Mouse (Mus musculus): ENCODE measurements around the gene Castor2. TPM values are rescaled to one million over a fixed set of nuclear protein-coding genes. Genes with fewer than 3 reads are reported as not detected.

The Castor2 gene
- polyA plus RNA-seq, 1 experiment from 2014 or later: 27.2 TPM

GRCm38 (mm10) chr5:134080685-134081548 is 18.6 kb upstream of the Castor2 start:
- Histone ChIP-seq H3K27ac (no peak overlapping the region), H3K4me2 (replicated peaks) (no peak overlapping the region), H3K27me3 (no peaks in the 10 kb centered on the region), H3K4me1 (replicated peaks) (no peaks in the 10 kb centered on the region), H3K9me3 (no peaks in the 10 kb centered on the region; the same call in 1 of the 2 replicates), H3K36me3 (no peaks in the 10 kb centered on the region), H3K4me3 (replicated peaks) (no peak overlapping the region), H3K9ac (replicated peaks) (no peak overlapping the region)
- WGBS: 56% methylated on average over 18 of the region's 18 CpGs
- ATAC-seq: no peak

- no peak overlapping the region for H3K27ac ChIP-seq
- no peak overlapping the region for H3K4me2 ChIP-seq (replicated peaks)
- H3K9me3 ChIP-seq: no peaks in the 10 kb centered on the region
- H3K4me1 ChIP-seq (replicated peaks): no peaks in the 10 kb centered on the region
- 0 out of 2 replicates have a peak, but pooled peaks cover 3% of the 10 kb centered on the region for H3K27me3 ChIP-seq
- H3K36me3 ChIP-seq: no peaks in the 10 kb centered on the region
- 78% methylated on average over 4 of the region's 4 CpGs for WGBS
- H3K9ac ChIP-seq (replicated peaks): no peak overlapping the region
- ATAC-seq: no peak
- H3K4me3 ChIP-seq (replicated peaks): no peak overlapping the region
Observed at GRCm38 (mm10) chr5:134085227-134085626, 14.3 kb upstream of the Castor2 start.

GRCm38 (mm10) chr5:134085887-134086639 is 13.4 kb upstream of the Castor2 start:
- Histone ChIP-seq H3K9me3 (0 out of 2 replicates have a peak, but pooled peaks cover 3% of the 10 kb centered on the region), H3K27me3 (0 out of 2 replicates have a peak, but pooled peaks cover 3% of the 10 kb centered on the region), H3K4me3 (replicated peaks) (no peak overlapping the region), H3K4me1 (replicated peaks) (no peaks in the 10 kb centered on the region), H3K36me3 (no peaks in the 10 kb centered on the region), H3K27ac (no peak overlapping the region), H3K9ac (replicated peaks) (no peak overlapping the region), H3K4me2 (replicated peaks) (no peak overlapping the region)
- 81% methylated on average over 3 of the region's 3 CpGs for WGBS
- no peak for ATAC-seq

DNA sequence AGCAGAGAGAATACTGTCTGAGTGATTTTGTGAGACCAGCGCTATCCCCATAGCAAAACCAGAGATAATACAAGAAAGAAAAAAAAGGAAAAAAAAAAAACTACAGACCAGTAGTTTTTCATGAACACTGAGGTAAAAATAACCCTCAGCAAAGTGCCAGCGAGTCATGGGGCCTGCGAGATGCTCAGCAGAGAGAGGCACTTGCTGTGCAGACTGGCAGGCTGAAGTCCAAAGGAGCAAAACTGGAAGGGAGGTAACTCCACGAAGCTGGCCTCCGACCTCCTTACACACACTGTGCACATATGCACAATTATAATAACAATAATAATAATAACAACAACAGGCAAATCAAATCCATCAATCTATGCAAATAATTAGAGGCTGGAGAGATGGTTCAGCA is 12.3 kb upstream of the Castor2 start:
- Histone ChIP-seq H3K36me3 (no peaks in the 10 kb centered on the region), H3K27me3 (0 out of 2 replicates have a peak, but pooled peaks cover 3% of the 10 kb centered on the region), H3K9ac (replicated peaks) (no peak overlapping the region), H3K4me2 (replicated peaks) (no peak overlapping the region), H3K4me1 (replicated peaks) (no peaks in the 10 kb centered on the region), H3K4me3 (replicated peaks) (no peak overlapping the region), H3K9me3 (0 out of 2 replicates have a peak, but pooled peaks cover 4% of the 10 kb centered on the region), H3K27ac (no peak overlapping the region)
- no peak for ATAC-seq
- WGBS: 82% methylated on average over 5 of the region's 5 CpGs

DNA sequence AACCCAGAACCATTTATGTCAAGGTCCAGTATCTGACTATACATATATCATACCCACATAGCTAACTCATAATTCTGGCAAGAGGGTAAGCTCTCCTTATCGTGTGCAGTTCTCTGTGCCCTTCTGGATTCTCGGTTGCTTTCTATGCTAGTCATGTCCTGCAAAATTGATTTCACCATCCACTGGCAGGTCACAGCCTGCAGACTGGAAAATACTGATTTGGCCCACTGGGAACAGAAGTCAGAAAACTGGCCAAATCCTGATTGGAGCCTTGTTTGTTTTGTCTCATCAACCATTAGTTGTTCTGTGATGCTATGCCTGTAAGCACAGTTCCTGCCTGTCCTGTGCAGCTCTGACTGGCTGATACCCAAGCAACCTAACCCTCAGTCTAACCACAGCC is 3.7 kb upstream of the Castor2 start:
- peaks cover 16% of the 10 kb centered on the region for H3K4me1 ChIP-seq (replicated peaks)
- WGBS: 85% methylated on average over 2 of the region's 2 CpGs

GRCm38 (mm10) chr5:134098341-134098902 is 1.1 kb upstream of the Castor2 start:
- Histone ChIP-seq H3K9me3 (no peaks in the 10 kb centered on the region), H3K4me1 (replicated peaks) (peaks cover 40% of the 10 kb centered on the region), H3K4me3 (replicated peaks) (peak overlapping the region; percentile 80), H3K36me3 (no peaks in the 10 kb centered on the region), H3K9ac (replicated peaks) (peak overlapping the region; percentile 89), H3K27me3 (no peaks in the 10 kb centered on the region), H3K4me2 (replicated peaks) (peak overlapping the region; percentile 86), H3K27ac (no peak overlapping the region)
- 41% methylated on average over 13 of the region's 13 CpGs for WGBS
- no peak; the same call in 1 of the 2 replicates for ATAC-seq

More for the DNA sequence above, 3.7 kb upstream of the Castor2 start:
- Histone ChIP-seq H3K9me3 (0 out of 2 replicates have a peak, but pooled peaks cover 4% of the 10 kb centered on the region), H3K36me3 (no peaks in the 10 kb centered on the region), H3K9ac (replicated peaks) (no peak overlapping the region), H3K4me3 (replicated peaks) (no peak overlapping the region), H3K27ac (peak overlapping the region; percentile 27; the same call in 1 of the 2 replicates), H3K4me2 (replicated peaks) (no peak overlapping the region), H3K27me3 (no peaks in the 10 kb centered on the region)
- no peak for ATAC-seq

- under 1% methylated on average over 17 of the region's 17 CpGs for WGBS
Observed at GRCm38 (mm10) chr5:134098976-134099375, 535 bp upstream of the Castor2 start.

GRCm38 (mm10) chr5:134100232-134100771 is 791 bp downstream of the Castor2 start:
- Histone ChIP-seq H3K36me3 (peaks cover 2% of the 10 kb centered on the region), H3K9me3 (no peaks in the 10 kb centered on the region), H3K4me2 (replicated peaks) (peak overlapping the region; percentile 86), H3K9ac (replicated peaks) (peak overlapping the region; percentile 89), H3K27me3 (no peaks in the 10 kb centered on the region), H3K27ac (peak overlapping the region; percentile 93), H3K4me1 (replicated peaks) (peaks cover 40% of the 10 kb centered on the region), H3K4me3 (replicated peaks) (peak overlapping the region; percentile 80)
- 5% methylated on average over 15 of the region's 17 CpGs for whole genome bisulfite sequencing
- peak; percentile 40 for ATAC-seq

More at GRCm38 (mm10) chr5:134098976-134099375, 535 bp upstream of the Castor2 start:
- H3K4me1 ChIP-seq (replicated peaks): peaks cover 40% of the 10 kb centered on the region
- H3K27me3 ChIP-seq: no peaks in the 10 kb centered on the region
- peak overlapping the region; percentile 74 for H3K27ac ChIP-seq
- no peaks in the 10 kb centered on the region for H3K9me3 ChIP-seq
- peak overlapping the region; percentile 86 for H3K4me2 ChIP-seq (replicated peaks)
- peak overlapping the region; percentile 80 for H3K4me3 ChIP-seq (replicated peaks)
- peak; percentile 70 for ATAC-seq
- peak overlapping the region; percentile 89 for H3K9ac ChIP-seq (replicated peaks)
- H3K36me3 ChIP-seq: no peaks in the 10 kb centered on the region

- H3K9me3 ChIP-seq: no peaks in the 10 kb centered on the region
- WGBS: 54% methylated on average over 5 of the region's 5 CpGs
- H3K4me1 ChIP-seq (replicated peaks): peaks cover 40% of the 10 kb centered on the region
- peak overlapping the region; percentile 89; the same call in 1 of the 2 replicates for H3K9ac ChIP-seq (replicated peaks)
- H3K4me3 ChIP-seq (replicated peaks): peak overlapping the region; percentile 80
- ATAC-seq: no peak
- H3K4me2 ChIP-seq (replicated peaks): peak overlapping the region; percentile 86
- no peaks in the 10 kb centered on the region for H3K27me3 ChIP-seq
- H3K36me3 ChIP-seq: peaks cover 12% of the 10 kb centered on the region
- 0 out of 2 replicates have a peak overlapping the region, but pooled peaks have one; percentile 4 for H3K27ac ChIP-seq
Observed at GRCm38 (mm10) chr5:134101322-134101721, 1.8 kb downstream of the Castor2 start.

DNA sequence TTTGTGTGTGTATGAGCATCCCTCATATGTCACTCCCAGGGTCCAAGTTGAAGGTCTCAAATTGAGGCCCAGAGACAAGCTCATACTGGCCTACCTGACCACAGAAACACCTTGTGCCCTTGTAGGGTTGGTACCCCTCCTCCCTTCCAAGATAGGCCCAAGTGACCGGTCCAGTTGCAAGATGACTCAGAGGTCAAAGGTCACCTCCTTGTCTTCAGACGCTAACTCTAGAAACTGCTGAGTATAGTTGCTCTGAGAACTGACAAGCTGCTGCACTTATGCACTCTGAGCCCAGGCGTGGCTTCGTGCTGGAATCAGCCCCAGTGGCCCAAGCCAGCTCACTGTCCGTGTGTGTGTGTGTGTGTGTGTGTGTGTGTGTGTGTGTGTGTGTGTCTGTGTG is 2.4 kb downstream of the Castor2 start:
- WGBS: 42% methylated on average over 5 of the region's 5 CpGs
- Histone ChIP-seq H3K9me3 (no peaks in the 10 kb centered on the region), H3K27ac (0 out of 2 replicates have a peak overlapping the region, but pooled peaks have one; percentile 4), H3K4me2 (replicated peaks) (peak overlapping the region; percentile 86), H3K4me3 (replicated peaks) (peak overlapping the region; percentile 80), H3K27me3 (no peaks in the 10 kb centered on the region), H3K4me1 (replicated peaks) (peaks cover 40% of the 10 kb centered on the region), H3K9ac (replicated peaks) (no peak overlapping the region), H3K36me3 (peaks cover 14% of the 10 kb centered on the region)
- ATAC-seq: no peak

DNA sequence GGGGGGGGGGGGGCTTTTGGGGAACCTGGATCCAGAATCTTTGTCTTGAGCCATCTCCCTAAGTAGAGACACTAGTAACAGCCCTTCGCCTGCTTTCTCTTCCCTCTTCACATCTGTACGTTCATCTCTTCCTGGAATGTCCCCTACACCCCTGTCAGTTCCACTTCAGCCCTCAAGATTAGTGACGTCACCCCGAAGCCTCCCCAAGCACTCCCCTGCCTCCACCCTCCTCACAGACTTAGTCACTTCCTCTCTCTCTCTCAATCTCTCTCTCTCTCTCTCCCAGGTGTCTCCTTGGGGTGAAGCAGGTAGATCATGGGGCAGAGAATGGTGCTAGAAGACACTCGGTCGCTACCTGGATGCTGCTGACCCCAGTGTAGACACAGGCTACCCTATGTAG is 3.2 kb downstream of the Castor2 start:
- Histone ChIP-seq H3K4me1 (replicated peaks) (peaks cover 40% of the 10 kb centered on the region), H3K4me3 (replicated peaks) (no peak overlapping the region), H3K27me3 (no peaks in the 10 kb centered on the region), H3K9me3 (no peaks in the 10 kb centered on the region), H3K36me3 (peaks cover 15% of the 10 kb centered on the region), H3K9ac (replicated peaks) (0 out of 2 replicates have a peak overlapping the region, but pooled peaks have one; percentile 10), H3K27ac (no peak overlapping the region), H3K4me2 (replicated peaks) (peak overlapping the region; percentile 86)
- 71% methylated on average over 6 of the region's 6 CpGs for WGBS
- ATAC-seq: no peak
